Mouse (Mus musculus) olfactory bulb, adult 2 months (tissue): Measurements from ENCODE around the gene Cotl1.

Source experiments
- CTCF ChIP-seq: fragments of 200-500 bp; IDR thresholded peaks from 2 replicates; pipeline ENCODE4 v1.5.1; 2012; ENCODE audit warnings: low read depth, mild to moderate bottlenecking, low read length, moderate library complexity; ENCODE audit not compliant: insufficient read depth
- POLR2A ChIP-seq: fragments of 200-500 bp; IDR thresholded peaks from 2 replicates; pipeline ENCODE4 v1.6.1; 2012; ENCODE audit warnings: mild to moderate bottlenecking, low read depth, low read length, moderate library complexity; ENCODE audit not compliant: insufficient read depth

DNA sequence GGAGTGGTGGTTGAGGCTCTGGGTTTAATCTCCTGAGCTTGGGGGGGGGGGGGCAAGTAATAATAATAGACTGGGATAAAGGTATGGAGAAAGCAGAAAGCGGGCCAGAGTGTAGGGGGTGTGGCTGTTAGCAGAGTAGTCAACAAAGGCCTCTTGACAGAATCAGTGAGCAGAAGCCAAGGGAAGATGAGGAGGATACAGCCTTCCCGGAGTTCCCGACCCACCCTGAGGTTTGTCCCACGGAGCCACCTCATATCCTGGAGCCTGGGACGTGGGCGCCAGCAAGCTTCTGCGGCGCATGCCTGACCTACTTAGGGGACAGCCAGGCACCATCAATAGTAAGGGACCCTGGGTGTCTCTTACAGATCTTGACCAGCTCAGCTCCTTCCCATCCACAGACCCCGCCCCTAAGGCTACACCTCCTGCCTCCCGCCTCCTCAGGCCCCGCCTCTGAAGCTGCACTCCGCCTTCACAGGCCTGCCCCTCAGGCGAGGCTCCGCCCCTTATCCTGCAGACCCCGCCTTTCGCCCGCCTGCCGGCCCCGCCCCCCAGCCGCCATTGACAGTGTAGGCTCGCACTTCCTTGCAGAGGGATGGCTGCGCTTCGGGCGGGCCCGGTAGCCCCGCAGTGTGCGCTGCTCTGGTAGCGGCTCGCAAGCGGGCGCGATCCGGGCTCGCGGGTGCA is 21.5 kb upstream of the Cotl1 start, which contains the start of gene Klhl36:
- TF ChIP-seq POLR2A (peak; percentile 67), CTCF (no peak)
